Mouse (Mus musculus) stomach, postnatal 0 days (tissue): ENCODE results near the gene Rps21.
A peak's percentile ranks its signal among the peaks of the same experiment; 100 is the strongest.

ENCODE experiments used
- CTCF ChIP-seq: IDR thresholded peaks from 2 replicates; pipeline ENCODE4 v1.5.1; 2016; ENCODE audit warnings: antibody characterized with exemption, low read depth, mild to moderate bottlenecking, moderate library complexity
- EP300 ChIP-seq: optimal IDR thresholded peaks from 2 replicates; pipeline ENCODE3; 2016; ENCODE audit warnings: antibody characterized with exemption

DNA sequence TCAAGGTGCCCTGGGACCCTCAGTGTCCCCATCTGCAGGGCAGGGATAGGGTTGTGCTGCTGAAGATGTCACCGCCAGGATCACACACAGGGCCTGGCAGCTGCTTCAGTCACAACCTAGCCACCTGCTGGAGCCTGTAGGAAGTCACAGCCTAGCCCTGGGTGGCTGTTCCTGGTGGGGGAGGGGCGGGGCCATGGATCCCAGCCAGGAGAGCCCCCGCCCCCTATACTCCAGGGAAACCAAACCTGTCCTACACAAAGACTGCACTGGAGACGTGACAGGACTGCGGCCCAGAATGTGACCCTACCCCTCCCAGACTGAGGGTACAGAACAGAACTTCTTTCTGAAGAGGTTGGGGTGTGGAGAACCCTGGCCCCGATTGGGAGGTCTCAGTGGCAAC is 34.9 kb upstream of the Rps21 start:
- peak; percentile 68 for TF ChIP-seq CTCF
- TF ChIP-seq EP300: no peak
